Mouse (Mus musculus) lung, embryonic 15.5 days (tissue): ENCODE measurements around the gene Gm4871. TPM values are rescaled to one million over a fixed set of nuclear protein-coding genes. Genes with fewer than 3 reads are reported as not detected.
"Not testable (repeated sequence)": the region's sequence is repeated elsewhere in the genome, so short reads cannot be mapped to it uniquely, and the experiment has no call there.

ENCODE experiments used
- ATAC-seq: fragments of 200-750 bp; cut with Nextera tagmentation; 2 replicates; pipeline ENCODE4 v1.8.0; 2017; ENCODE audit warnings: moderate number of reproducible peaks, borderline replicate concordance; ENCODE audit not compliant: low FRiP score, low TSS enrichment; ENCODE audit errors: extremely low read depth
- H3K27ac ChIP-seq: fragments of 300-500 bp; sonication (generic); 2 replicates; pipeline ENCODE4 v1.5.1; 2015; ENCODE audit warnings: moderate library complexity, mild to moderate bottlenecking, inconsistent platforms
- H3K27me3 ChIP-seq: fragments of 300-500 bp; sonication (generic); 2 replicates; pipeline ENCODE4 v1.6.1; 2015; ENCODE audit warnings: inconsistent platforms
- H3K36me3 ChIP-seq: fragments of 300-500 bp; sonication (generic); 2 replicates; pipeline ENCODE4 v1.6.1; 2015; ENCODE audit warnings: inconsistent platforms
- H3K4me1 ChIP-seq: fragments of 300-500 bp; sonication (generic); 2 replicates; pipeline ENCODE4 v1.6.1; 2015; ENCODE audit warnings: inconsistent platforms
- H3K4me2 ChIP-seq: fragments of 300-500 bp; sonication (generic); 2 replicates; pipeline ENCODE4 v1.6.1; 2015; ENCODE audit warnings: inconsistent platforms, mild to moderate bottlenecking, moderate library complexity
- H3K4me3 ChIP-seq: fragments of 300-500 bp; sonication (generic); 2 replicates; pipeline ENCODE4 v1.5.1; 2015; ENCODE audit warnings: mild to moderate bottlenecking, inconsistent platforms
- H3K9ac ChIP-seq: fragments of 300-500 bp; sonication (generic); 2 replicates; pipeline ENCODE4 v1.6.1; 2015; ENCODE audit warnings: inconsistent platforms
- H3K9me3 ChIP-seq: fragments of 300-500 bp; sonication (generic); 2 replicates; pipeline ENCODE4 v1.6.1; 2016; ENCODE audit warnings: inconsistent platforms
- WGBS: fragments of 180-500 bp; shearing (Covaris S2); methylation state at CpG from one replicate; pipeline ENCODE4 v1.1.7; 2015; 5-methylcytosine and 5-hydroxymethylcytosine counted together
- polyA plus RNA-seq: library from polyadenylated mRNA; unstranded; fragments of >200 nt; fragmentation: Nextera tagmentation; extraction: Ambion mirVana; gene quantifications from 2 replicates; pipeline ENCODE4 v1.2.1, GENCODE M21; 2015

Gene Gm4871
- polyA plus RNA-seq = not detected in 2 replicates

DNA sequence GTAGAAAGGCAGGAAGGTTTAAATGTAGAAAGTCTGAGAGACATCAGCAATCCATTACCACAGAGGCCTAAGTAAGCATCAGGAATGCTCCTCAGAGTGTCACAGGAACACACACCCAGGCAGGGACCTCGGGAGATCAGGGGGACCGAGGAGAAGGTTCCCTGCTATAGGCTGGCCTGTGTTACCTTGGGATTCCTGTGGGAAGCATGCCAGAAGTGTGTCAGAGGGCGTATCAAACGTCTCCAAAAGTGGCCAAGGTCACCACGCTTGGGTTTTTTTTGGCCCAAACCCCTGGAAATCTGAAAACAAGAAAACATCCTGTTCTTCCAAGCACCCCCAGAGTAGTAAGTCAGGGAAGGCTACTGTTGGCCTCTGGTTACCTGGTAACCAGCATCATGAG, at the start of gene Gm4871:
Gm4871 (minus strand) TSS at position 364 of the 400 bp plus-strand sequence.
- not testable (repeated sequence) for H3K36me3 ChIP-seq, ATAC-seq, H3K27me3 ChIP-seq, H3K27ac ChIP-seq, H3K4me3 ChIP-seq, H3K9me3 ChIP-seq, H3K9ac ChIP-seq, H3K4me2 ChIP-seq, H3K4me1 ChIP-seq
- 48% methylated on average over 5 of the region's 5 CpGs for WGBS

DNA sequence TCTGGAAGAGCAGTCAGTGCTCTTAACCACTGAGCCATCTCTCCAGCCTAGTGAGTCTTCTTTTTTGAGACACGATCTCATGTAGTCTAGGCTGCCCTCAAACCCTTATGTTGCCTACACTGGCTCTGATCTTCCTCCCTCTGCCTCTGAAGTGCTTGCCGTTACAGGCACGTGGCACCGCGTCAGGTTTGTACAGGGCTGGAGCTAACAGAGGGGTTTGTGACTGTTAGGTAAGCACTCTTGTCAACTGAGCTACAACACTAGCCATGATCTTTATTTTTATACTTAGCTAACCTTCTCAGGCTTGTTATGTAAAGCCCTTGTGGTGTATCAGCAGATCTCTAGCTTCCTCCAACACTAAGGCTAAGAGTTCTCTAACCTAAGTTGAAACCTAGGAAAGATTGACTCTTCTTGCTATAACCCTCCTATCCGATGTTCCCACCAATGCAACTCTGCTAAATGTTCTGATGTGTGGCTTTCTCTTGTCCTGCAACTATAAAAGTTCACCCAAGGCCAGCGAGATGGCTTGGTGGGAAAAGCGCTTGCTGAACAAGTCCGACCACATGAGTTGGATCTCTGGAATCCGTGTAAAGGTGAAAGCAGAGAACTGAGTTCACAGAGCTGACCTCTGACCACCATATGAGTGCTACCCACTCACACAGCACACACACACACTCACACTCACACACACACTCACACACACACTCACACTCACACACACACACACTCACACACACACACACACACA, 49.5 kb upstream of the Gm4871 start:
- no peak overlapping the region for H3K9ac ChIP-seq
- WGBS = 74% methylated on average over 10 of the region's 10 CpGs
- H3K36me3 ChIP-seq = 0 out of 2 replicates have a peak, but pooled peaks cover 5% of the 10 kb centered on the region
- H3K27ac ChIP-seq = no peak overlapping the region
- no peak overlapping the region for H3K4me2 ChIP-seq
- ATAC-seq = no peak
- H3K27me3 ChIP-seq = no peaks in the 10 kb centered on the region
- no peak overlapping the region for H3K4me3 ChIP-seq
- peaks cover 9% of the 10 kb centered on the region for H3K4me1 ChIP-seq
- H3K9me3 ChIP-seq = no peaks in the 10 kb centered on the region

DNA sequence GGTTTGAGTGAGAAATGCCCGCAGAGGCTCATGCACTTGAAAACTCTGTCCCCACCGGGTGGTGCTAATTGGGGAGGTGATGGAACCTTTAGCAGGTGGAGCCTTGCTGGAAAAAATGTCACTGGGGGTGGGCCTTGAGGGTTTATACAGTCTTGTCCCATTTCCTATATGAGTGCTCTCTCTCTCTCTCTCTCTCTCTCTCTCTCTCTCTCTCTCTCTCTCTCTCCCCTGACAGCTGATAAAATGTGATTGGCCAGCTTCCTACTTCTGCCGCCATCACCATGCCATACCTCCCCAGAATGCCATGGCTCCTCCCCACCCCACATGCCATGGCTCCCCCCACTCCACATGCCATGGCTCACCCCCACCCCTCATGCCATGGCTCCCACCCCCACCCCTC, 42.5 kb upstream of the Gm4871 start:
- ATAC-seq = no peak
- no peaks in the 10 kb centered on the region for H3K27me3 ChIP-seq
- H3K27ac ChIP-seq = no peak overlapping the region
- H3K36me3 ChIP-seq = no peaks in the 10 kb centered on the region
- 51% methylated on average over 3 of the region's 3 CpGs for WGBS
- no peaks in the 10 kb centered on the region for H3K4me1 ChIP-seq
- no peak overlapping the region for H3K4me2 ChIP-seq
- no peak overlapping the region for H3K4me3 ChIP-seq
- H3K9me3 ChIP-seq = no peaks in the 10 kb centered on the region
- no peak overlapping the region for H3K9ac ChIP-seq

DNA sequence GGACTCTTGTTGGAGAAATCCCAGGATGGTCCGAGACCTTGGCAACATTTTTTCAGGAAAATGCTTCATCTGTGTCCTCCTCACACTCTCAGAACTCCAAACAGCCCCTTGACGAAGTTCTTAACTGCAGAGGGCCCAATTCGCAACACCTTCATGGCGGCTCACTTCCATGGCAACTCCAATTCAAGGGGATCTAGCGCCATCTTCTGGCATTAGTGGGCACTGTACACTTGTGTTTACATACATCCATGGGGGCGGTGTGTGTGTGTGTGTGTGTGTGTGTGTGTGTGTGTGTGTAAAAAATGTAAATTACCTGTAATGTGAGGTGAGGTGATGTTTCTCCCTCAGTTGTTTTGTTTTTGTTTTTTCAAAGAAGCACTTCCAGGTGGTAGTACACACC, 38.8 kb upstream of the Gm4871 start:
- ATAC-seq = no peak
- H3K4me3 ChIP-seq = no peak overlapping the region
- H3K4me1 ChIP-seq = no peaks in the 10 kb centered on the region
- no peak overlapping the region for H3K9ac ChIP-seq
- H3K36me3 ChIP-seq = no peaks in the 10 kb centered on the region
- H3K27ac ChIP-seq = no peak overlapping the region
- H3K27me3 ChIP-seq = no peaks in the 10 kb centered on the region
- no peaks in the 10 kb centered on the region for H3K9me3 ChIP-seq
- WGBS = 41% methylated on average over 6 of the region's 6 CpGs
- H3K4me2 ChIP-seq = no peak overlapping the region

DNA sequence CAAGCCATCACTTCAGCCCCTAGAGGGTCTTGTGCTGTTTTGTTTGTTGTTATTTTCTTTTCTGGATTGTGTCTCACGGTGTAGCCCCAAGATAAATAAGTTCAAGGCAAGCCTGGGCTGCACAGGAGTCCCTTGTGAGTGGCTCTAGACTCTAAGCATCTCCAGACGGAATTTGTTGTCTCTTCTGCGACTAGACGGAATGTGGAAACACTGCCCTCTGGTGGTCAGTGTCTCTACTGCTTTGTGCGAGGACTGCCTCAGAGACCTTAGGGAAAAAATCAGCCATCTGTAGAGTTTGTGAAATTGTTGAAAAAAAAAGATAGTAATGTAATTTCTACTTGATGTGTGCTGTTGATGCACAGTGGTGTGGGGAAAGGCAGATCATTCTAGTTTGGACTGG, 37.2 kb upstream of the Gm4871 start:
- H3K4me2 ChIP-seq = no peak overlapping the region
- no peak for ATAC-seq

GRCm38 (mm10) chr5:145068863-145069262, 36.3 kb upstream of the Gm4871 start:
- no peak overlapping the region for H3K27ac ChIP-seq
- no peaks in the 10 kb centered on the region for H3K36me3 ChIP-seq
- no peak overlapping the region for H3K4me2 ChIP-seq
- no peak overlapping the region for H3K9ac ChIP-seq
- H3K4me1 ChIP-seq = no peaks in the 10 kb centered on the region
- H3K27me3 ChIP-seq = no peaks in the 10 kb centered on the region
- 40% methylated on average over 3 of the region's 3 CpGs for WGBS
- ATAC-seq = no peak
- no peak overlapping the region for H3K4me3 ChIP-seq
- H3K9me3 ChIP-seq = no peaks in the 10 kb centered on the region

More for the DNA sequence above, 37.2 kb upstream of the Gm4871 start:
- WGBS = under 1% methylated on average over 5 of the region's 5 CpGs
- no peak overlapping the region for H3K27ac ChIP-seq
- no peaks in the 10 kb centered on the region for H3K36me3 ChIP-seq
- H3K4me3 ChIP-seq = no peak overlapping the region
- no peaks in the 10 kb centered on the region for H3K27me3 ChIP-seq
- no peak overlapping the region for H3K9ac ChIP-seq
- no peaks in the 10 kb centered on the region for H3K4me1 ChIP-seq
- no peaks in the 10 kb centered on the region for H3K9me3 ChIP-seq

DNA sequence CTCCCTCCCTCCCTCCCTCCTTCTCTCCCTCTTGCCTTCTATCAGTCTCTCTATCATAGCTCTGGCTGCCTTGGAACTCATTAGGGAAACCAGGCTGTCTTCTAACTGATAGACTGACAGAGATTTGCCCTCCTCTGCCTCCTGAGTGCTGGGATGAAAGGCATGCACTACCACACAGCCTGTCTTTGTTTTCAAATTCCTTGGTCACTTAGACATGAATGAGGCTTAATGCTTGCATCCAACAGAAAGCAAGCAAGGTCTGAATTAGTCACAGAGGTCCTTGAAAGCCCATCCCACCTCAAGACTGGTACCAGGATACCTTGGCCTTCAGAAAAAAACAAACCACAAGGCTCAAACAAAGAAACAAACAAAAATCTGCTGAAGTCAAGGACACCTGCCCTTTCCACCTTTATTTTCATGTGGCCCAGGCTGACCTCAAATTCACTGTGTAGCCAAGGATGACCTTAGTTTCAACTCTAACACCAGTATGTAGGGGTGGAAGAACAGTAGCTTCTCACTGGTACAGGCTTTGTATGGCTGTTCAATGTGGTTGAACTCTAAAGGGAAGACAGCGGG, 32.3 kb upstream of the Gm4871 start:
- H3K4me3 ChIP-seq = no peak overlapping the region
- ATAC-seq = no peak
- H3K9me3 ChIP-seq = no peaks in the 10 kb centered on the region
- no peaks in the 10 kb centered on the region for H3K4me1 ChIP-seq
- H3K27me3 ChIP-seq = no peaks in the 10 kb centered on the region
- H3K36me3 ChIP-seq = no peaks in the 10 kb centered on the region
- 93% methylated on average over 1 of the region's 1 CpGs for WGBS
- no peak overlapping the region for H3K4me2 ChIP-seq
- no peak overlapping the region for H3K9ac ChIP-seq
- H3K27ac ChIP-seq = no peak overlapping the region

DNA sequence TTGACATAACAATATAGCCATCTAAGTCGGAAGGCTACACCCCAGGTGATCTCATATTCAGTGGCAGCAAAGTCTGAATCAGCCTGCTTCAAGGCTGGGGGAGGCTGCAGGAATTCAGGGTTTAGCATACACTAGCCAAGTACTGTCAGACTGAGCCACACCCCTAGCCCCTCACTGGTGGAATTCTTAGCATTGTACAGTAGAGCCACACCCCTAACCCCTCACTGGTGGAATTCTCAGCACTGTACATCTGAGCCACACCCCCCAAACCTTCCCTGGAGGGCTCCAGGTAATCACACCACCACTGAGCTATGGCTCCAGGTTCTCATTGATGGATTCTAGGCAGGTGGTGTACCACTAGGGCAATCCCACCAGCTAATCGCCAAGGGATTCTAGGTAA, 27.0 kb upstream of the Gm4871 start:
- 70% methylated on average over 2 of the region's 2 CpGs for WGBS
- H3K4me1 ChIP-seq = no peaks in the 10 kb centered on the region
- H3K36me3 ChIP-seq = no peaks in the 10 kb centered on the region
- H3K27ac ChIP-seq = no peak overlapping the region
- ATAC-seq = peak; percentile 42
- H3K9ac ChIP-seq = no peak overlapping the region
- H3K27me3 ChIP-seq = no peaks in the 10 kb centered on the region
- H3K4me3 ChIP-seq = no peak overlapping the region
- H3K9me3 ChIP-seq = no peaks in the 10 kb centered on the region
- no peak overlapping the region for H3K4me2 ChIP-seq

DNA sequence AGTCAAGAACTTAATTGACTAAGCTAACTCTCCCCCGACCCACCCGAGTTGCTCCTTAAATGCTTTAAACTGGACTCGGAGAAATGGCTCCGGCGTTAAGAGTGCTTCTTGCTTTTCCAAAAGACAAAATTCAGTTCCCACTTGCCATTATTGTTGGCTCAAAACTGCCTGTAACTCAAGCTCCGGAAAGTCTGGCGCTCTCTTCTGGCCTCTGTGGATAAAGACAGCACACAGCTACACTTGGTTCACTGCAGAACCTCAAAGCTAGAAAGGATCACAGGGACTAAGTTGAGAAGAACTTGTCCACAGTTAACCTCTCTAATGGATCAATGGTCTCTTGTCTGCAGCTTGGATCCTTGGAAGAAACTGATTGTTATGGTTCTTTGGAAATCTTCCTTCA, 26.2 kb upstream of the Gm4871 start:
- no peak overlapping the region for H3K4me2 ChIP-seq
- H3K27ac ChIP-seq = no peak overlapping the region
- H3K36me3 ChIP-seq = no peaks in the 10 kb centered on the region
- no peak overlapping the region for H3K4me3 ChIP-seq
- H3K4me1 ChIP-seq = no peaks in the 10 kb centered on the region
- H3K9ac ChIP-seq = no peak overlapping the region
- no peaks in the 10 kb centered on the region for H3K27me3 ChIP-seq
- ATAC-seq = no peak
- 85% methylated on average over 7 of the region's 7 CpGs for WGBS
- H3K9me3 ChIP-seq = no peaks in the 10 kb centered on the region

- WGBS = 79% methylated on average over 8 of the region's 8 CpGs
- H3K9me3 ChIP-seq = no peaks in the 10 kb centered on the region
- no peak overlapping the region for H3K9ac ChIP-seq
- no peak overlapping the region for H3K4me2 ChIP-seq
- H3K27me3 ChIP-seq = no peaks in the 10 kb centered on the region
- no peak overlapping the region for H3K27ac ChIP-seq
- no peaks in the 10 kb centered on the region for H3K36me3 ChIP-seq
- no peaks in the 10 kb centered on the region for H3K4me1 ChIP-seq
- H3K4me3 ChIP-seq = no peak overlapping the region
- ATAC-seq = no peak
Measured at GRCm38 (mm10) chr5:145057907-145058306, 25.4 kb upstream of the Gm4871 start.

- not testable (repeated sequence) for H3K9me3 ChIP-seq, H3K27me3 ChIP-seq, H3K4me1 ChIP-seq, H3K4me2 ChIP-seq, H3K9ac ChIP-seq, ATAC-seq, H3K4me3 ChIP-seq, H3K27ac ChIP-seq, H3K36me3 ChIP-seq
- WGBS = 25% methylated on average over 3 of the region's 3 CpGs
Measured at GRCm38 (mm10) chr5:145054187-145054586, 21.6 kb upstream of the Gm4871 start.

DNA sequence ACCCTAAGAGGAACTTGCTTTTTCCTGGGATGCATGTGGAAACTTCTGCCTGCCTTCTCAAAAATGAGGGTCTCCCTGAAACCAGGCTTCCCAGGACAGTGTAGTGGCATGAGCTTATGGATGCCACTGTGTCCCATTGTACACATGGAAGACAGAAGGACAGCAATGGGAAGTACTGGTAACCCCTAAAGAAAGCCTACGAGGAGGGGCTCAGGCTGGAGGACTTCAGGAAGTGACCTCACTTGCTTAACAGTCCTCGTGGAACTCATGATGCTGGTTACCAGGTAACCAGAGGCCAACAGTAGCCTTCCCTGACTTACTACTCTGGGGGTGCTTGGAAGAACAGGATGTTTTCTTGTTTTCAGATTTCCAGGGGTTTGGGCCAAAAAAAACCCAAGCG, 10.1 kb upstream of the Gm4871 start, which contains the start of gene 1700018F24Rik:
1700018F24Rik (plus strand) TSS at position 301 of the 400 bp plus-strand sequence.
- not testable (repeated sequence) for H3K4me3 ChIP-seq, H3K4me1 ChIP-seq, H3K27ac ChIP-seq, ATAC-seq, H3K9me3 ChIP-seq, H3K9ac ChIP-seq, H3K27me3 ChIP-seq, H3K36me3 ChIP-seq, H3K4me2 ChIP-seq
- WGBS = 55% methylated on average over 3 of the region's 3 CpGs
